Mouse (Mus musculus) thymus, postnatal 4 days (tissue): ENCODE measurements around the gene Epha4.

Experiments
- DNase-seq: peaks from one replicate; pipeline ENCODE4 v3.0.0; 2021

Epha4 gene

DNA sequence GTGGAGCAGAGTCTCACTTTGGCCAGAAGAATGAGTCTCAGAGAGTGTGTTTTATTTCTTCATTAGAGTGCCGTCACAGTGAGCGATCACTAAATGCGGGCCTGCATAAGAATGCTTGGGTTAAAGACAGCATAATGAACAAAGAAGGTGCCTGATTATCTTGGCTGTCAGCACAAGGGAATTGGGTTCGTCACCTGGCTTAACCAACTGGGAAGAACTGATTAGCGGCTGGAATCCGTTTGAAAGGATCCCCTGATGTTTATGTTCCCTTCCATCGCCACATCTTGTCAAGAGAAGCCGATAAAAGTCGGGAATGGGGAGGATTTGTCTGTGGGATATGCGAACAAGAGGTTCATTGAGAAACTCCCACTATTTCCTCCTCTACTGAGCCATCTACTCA lies 74.4 kb downstream of the Epha4 start:
- no peak for DNase-seq

DNA sequence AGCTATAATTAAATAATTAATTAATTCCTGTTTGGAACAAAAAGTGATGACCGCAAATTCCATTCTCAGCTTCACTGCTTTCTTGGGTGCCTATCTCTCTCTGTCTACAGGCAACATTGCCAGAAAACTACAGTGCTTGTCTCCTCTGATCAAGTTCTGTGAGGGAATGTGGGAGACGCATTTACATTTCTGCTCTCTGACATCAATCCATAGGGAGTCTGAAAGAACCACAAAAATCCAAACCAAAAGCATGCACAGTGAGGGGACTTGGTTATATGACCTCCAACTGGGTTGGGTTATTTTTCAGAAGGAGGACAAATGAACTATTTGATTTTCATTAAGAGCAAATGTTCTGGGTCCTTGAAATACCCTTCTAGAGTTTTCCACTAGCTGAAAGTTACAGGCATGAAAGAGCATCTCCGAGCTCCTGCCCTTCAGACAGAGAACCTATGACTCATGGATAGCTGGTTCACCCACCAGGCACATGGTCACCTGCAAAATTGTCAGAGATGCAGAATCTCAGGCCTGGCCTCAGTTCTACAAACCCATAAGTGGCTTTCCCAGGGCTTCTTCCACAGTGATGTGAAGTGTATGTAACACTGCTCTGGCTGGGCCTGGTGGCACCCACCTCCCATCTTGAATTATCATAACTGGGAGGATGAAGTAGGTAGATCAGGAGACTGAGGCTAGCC lies 75.4 kb downstream of the Epha4 start:
- DNase-seq = no peak

DNA sequence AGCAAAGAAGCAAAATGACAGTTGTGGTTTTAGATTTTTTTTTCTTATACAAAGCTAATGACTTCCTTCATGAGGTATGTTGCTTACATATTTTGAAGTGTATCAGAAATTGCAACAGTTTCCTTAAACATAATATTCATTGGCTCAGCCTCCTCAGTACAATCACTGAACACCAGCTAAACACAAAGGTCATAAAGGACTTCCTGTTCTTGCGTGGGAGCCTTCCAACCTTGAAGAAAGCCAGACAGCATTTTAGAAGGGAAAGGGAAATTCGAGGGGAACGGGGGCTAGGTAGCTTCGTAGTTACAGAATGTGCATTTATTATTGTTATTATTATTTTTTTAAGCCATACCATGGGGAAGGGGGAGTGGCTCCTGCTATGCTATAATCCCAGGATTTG lies 76.2 kb downstream of the Epha4 start:
- DNase-seq = no peak

DNA sequence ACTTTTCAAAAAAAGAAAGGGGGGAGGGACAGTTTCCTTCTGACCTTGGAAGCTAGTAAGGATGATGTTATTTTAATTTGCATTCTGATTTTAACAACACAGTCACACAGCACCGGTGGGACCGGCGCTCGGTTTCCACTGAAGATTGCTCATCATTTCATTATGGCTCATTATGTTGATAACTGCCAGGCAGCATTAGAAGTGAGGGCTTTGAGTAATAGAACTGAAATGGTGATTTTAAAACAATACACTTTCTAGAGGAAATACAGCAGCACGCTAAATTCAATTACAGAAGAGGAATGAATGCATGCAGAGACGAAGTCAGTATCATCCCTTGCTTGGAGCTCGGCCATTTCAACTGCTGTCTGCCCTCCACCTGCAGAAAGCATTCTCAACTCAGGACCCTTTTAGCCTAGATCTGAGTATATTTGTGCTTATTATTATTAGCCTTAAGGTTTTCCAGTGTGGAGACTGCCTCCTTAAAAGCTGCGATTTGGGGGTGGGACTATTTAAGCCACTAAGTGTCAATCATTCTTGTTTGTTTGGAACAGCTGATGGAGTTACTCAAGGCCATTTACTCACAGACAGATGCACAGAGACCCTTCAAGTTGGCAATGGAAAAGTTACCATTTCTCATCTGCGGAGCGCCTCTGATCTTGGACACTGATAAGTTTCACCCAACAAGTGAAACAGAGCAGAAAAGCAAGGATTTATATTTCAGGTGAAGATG lies 76.8 kb downstream of the Epha4 start:
- DNase-seq = no peak

DNA sequence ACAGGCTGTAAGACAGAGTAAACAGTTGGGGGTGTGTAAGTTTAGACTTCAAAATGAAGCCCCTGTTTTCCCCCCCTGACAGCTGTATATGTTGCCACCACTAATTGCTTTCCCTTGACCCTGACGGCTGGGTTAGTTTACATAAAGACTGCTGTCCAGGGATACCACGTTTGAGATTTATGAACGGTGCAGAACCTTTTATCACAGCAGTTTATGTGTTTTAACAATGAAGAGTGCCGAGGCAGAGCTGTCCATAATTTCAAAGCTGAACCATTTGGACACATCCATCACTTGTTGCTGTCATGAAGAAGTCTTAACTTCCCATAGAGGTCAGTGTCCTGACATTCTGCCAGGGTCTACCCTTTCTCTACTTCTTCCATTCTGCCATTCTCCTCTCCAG lies 79.8 kb downstream of the Epha4 start:
- DNase-seq = no peak

DNA sequence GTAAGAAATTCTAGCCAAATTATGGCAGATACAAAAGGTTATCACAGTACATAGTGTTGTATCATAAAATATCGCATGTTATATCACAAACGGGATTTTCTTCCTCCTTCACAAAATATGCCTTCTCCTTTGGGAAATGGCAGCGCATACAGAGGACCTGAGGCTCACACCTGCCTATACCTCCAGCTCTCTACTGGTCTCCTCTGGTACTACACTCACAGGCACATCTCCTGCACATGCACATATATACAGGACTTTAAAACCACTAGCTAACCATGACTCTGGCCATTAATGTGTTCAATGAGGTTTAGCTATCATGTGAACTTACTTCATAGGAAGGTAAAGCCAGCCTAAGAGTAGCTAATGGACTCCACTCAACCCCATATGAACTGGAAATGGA lies 81.7 kb downstream of the Epha4 start:
- DNase-seq = no peak

DNA sequence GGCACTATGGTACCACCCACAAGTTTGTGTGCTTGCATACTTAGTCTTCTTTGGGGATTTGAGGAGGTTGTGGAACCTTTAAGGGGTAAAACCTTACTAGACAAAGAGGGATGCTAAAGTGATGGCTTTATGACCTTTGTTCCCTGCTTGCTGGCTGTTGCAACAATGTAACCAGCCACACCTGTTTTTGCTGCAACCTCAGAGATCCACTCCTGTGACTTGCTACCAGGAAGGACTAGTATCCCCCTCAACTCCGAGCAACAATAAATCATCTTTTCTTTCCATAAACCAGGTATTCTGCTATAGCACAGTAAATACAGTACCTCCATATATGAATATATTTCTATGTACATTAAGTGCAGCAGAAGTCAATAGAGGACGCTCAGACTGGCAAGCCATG lies 82.4 kb downstream of the Epha4 start:
- no peak for DNase-seq

DNA sequence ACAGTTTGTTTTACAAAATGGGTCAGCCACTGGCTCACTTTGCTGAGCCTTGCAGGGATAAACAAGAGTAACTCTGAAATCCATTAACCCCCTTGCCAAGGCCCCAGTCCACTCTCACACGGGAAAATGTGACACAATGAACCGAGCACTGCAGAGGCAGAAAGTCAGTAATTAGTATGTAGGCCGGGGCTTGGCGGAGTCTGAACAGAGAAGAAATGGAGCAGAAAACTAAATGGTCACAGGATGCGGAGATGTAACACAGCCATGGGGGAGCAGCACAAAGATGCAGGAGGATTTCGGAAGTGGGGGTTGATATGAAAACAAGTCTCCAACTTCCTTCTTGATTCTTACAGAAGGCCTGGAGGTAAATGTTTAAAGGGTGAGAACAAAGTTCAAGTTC lies 85.7 kb downstream of the Epha4 start:
- DNase-seq = no peak

DNA sequence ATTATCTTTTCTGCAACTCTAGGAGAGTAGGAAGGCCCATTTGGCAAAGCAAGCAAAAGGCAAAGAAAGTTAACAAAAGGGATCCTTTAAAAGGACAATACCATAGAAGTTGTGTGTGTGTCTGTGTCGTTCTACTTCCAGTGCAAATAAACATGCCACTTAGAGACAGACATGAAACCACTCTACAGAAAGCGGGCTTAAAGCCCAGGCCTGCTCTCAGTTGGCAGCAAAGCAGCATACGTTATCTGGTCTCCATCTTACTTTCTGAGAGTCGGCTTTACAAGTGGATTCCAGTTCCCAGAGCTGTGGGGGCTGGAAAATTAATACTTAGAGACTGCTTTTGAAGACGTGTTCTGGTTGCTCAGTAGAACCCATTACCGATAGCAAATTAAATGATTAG lies 87.9 kb downstream of the Epha4 start:
- DNase-seq = no peak

DNA sequence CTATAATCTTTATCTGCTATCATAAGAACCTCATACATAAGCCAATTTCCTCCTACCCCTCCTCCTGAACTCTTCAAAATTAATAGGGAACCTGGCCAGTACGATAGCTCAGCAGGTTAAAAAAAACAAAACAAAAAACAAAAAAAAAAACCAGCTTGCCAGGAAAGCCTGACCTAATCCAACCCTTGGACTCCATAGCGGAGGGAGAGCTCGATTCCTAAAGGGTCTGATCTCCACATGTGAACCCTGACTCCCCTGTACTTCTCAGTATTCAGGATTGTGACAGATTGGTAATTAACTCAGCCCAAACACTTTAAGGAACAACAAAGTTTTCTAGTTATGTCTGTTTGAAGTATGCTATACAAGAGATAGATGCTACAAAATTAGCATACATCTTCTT lies 89.7 kb downstream of the Epha4 start:
- no peak for DNase-seq

DNA sequence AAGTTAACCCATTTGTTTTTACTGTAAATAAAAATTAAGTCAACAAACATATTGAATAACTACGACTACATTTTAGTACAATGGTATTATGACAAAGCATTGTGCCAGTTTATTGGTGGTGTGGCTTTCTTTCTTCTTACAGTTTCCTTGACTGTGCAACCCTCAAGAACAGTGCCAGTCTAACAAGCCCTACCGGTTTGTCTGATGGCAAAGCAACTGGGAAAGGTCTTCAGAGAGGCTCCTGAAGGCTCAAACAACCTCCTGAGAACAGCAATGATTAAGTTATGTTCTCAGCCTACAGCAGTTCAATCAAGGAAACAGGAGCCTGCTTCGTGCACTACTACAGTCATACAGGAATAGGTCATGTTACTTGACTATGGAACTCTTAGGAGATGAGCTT lies 93.8 kb downstream of the Epha4 start:
- no peak for DNase-seq

DNA sequence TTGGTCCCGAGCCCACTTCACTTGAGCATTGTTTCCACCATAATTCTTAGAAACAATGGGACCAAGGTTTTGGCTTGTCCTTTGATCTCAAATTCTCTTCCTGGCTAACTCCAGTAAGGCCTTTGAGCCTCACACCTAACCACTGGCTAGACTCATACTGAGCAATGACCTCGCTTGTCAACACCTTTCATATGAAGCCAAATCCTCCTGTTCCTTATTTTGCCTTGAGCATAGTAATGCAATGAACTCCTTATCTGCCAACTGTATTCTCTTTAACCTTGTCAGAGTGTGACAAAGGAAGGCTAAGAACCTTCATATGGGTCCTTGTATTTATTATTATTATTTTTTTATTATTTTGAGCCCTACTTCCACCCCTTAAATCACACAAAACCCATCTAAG lies 94.5 kb downstream of the Epha4 start:
- no peak for DNase-seq

DNA sequence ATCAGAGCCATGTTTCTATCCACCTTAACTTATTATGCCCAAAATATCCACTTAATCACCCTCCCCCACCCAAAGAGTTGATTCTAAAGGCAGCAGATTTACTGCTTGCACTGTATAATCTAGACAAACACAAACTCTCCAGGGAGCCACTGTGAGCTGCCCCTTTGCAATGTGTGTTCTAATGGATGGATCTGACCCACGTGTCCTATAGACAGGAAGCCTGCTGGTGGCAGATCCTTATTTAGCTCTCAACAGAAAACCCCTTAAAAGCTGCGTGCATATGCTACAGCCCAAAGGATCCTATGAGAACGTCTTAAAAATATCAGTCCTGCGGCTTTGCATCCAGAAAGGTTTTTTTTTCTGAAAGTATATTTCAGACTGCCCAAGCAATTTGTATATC lies 98.0 kb downstream of the Epha4 start:
- DNase-seq = no peak

DNA sequence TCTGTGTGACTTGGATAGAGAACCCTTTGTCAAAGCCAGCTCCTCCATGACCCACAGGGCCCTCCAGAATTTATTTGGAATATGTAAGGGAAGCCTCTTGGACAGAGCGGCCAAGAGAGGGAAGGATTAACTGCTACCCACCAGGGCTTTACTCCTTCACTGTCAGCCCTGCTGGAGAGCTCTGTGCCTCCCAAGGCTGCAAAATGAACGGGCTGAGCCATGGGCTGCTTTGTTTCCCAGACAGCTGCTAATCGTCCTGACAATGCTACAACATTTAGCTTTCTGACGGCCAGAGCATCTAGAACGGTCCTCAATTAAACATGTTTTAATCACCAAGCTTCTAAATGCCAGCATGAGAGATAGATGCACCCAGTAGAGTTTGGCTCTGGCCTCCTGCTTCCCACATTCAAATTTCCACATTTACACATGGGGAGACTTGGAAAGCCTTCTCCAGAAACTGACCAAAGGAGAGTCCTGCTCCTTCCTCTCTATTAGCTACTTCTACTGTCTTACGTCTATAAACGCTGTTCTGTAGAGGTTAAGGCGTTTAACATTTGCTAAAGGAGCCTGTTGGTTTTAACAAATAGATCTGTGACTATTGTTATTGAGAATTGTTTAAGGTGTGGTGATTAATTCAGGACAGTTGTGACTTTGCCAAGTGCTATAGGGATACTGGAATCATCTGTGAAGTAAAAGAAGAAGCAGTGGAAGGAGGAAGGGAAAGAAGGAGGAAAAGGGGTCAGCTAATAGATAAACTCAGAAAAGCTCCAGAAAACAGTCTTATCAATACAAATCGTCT lies 101.8 kb downstream of the Epha4 start:
- no peak for DNase-seq

DNA sequence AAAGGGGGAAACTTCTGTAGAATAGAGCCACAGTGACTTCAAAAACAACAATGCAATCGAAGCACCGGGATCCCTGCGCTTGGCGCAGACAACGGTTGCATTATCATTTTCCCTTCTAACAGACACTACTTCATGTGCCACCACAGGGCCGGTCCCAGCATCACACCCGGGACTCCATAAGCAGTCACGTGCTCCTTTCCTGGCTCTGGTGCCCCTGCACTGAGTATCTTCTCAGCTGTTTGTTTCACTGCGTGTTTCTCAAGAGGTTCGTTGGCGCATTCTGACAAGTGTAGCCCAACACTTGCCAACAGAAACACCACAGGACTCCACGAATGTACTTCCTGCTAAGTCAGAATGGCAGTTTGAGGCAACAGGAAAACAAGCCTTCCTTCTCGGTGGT lies 102.6 kb downstream of the Epha4 start:
- DNase-seq = no peak

DNA sequence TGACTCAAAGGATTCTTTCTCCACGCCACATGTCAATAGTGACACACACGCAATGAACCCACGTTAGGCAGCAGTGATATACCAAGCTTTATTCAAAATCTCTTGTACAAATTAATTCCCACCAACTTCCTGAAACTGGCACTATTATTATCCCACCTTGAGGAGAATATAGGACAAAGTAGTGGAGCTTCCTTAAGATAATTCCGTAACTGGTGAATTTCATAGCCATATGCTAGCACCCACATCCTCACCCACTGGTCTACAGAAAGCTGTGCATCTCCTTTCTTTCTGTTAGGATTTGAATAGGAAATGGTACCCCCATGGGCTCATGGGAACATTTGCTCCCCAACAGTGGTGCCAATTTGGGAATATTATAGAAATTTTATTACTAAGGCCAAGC lies 103.7 kb downstream of the Epha4 start:
- DNase-seq = no peak

DNA sequence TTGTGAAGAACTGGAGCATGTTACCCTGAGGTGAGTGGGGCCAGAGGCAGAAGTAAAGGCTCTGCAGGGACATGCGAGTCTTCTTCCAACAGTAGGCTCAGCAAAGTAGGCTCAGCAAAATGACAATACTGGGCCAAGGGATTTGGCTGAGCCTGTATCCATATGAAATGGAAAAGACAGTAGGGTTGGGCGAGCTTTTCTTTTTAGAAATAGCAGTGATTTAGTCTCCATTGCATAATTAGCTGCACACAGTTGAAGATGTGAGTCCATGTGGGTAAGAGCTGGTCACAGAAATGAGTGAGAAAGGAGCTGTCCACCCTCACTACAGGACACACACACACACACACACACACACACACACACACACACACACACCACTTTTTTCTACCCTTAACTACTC lies 104.2 kb downstream of the Epha4 start:
- no peak for DNase-seq

DNA sequence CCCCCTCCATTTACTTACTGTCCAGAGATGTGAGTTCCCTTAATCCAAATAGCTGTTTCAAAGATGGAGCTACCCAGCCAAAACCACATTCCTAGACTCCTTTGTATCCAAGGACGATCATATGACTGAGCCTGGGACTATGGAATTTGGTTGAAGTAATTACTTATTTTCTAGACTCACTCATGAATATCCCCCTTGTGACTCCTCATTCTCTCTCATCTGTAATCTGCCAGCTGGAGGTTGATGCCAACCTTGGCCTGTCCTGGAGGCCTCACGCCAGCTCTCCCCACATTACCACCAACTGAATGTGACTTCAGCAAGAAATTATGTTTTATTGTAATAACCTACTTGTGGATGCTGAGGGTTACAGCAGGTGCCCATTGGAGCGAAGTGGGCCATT lies 104.7 kb downstream of the Epha4 start:
- no peak for DNase-seq

DNA sequence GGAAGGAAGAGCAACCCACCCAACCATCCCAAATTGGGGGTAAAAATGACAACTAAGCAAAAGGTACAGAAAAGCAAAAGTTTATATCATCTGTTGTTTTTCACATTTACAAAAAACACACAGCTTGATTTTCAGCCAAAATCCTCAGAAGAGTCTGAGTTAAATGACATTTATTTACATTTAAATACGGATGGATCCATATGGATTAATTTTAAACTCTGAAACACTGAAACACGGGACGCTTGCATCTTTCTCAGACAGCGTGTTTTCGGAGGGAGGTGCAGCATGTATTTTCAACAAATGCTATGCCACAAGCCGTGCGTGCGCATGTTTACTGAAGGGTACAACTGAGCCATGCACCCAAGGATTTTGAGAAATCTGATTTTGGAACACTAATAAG lies 105.4 kb downstream of the Epha4 start:
- DNase-seq = no peak

DNA sequence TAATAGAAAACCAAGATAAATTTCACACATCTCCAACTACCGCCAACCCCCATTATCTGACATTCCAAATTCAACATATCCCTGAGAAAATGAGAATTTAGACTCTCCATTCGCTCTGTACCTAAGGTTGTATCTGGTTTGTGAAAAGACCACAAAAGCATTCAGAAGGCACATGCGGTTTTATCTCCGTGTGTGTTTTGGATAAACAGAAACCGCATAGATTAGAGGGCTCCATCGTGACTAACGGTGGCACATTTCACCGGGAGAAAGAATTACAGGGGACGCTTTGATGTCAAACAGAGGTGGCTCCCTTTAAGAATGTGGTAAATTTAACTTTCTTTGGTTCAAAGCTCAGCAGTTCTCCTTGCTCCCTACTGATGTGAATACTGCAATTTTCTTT lies 107.5 kb downstream of the Epha4 start:
- DNase-seq = no peak

DNA sequence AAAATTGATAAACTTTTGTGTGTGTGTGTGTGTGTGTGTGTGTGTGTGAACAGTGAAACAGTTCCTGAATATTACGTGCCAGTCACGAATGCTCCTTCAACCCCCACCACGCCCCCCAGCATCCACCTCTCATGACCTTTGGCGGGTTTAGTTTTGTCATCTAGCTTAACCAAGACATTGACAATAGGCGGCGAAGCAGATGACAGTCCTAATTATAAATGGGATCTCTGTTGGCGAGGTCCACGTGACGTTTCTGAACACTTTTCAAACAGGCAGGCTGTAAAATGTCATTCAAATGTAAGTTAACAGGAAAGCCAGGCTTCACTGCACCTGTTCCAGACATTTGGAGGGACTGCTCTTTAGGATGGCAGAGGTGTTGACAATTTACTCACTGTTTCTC lies 108.3 kb downstream of the Epha4 start:
- DNase-seq = no peak

DNA sequence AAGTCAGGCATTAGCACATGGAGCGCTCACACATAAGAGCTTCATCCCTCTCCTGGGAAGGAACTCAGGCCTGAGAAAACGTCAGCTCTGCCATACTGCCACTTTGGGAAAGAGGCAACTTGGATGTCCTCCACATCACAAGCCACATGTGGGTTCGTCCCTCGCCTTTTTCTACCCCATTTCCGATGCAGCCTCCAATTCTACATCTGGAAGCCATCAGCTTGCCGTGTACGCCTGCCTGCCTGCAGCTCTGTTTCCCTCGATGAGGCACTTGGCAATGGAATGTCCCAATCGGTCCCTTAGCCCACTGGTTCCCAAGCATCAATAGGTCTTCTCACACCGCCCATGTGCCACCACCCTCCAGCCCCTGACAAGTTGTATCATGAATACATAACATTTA lies 110.4 kb downstream of the Epha4 start:
- no peak for DNase-seq

DNA sequence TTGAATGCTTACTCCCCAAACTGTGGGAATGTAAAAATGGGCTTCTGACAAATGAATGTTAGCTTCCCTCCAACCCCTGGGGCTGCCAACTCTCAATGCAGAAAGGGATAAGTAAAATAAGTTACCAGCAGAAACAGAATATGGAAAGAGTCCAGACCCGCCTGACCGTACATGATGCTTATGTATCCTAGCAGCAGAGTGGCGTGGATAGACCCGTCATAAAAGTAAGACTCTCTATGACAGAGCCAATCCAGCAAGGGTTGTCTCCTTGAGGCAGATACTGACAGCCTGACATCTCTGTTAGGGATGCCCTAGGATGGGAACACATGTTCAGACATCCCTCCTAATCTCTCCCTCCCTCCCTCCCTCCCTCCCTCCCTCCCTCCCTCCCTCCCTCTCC lies 111.9 kb downstream of the Epha4 start:
- no peak for DNase-seq

DNA sequence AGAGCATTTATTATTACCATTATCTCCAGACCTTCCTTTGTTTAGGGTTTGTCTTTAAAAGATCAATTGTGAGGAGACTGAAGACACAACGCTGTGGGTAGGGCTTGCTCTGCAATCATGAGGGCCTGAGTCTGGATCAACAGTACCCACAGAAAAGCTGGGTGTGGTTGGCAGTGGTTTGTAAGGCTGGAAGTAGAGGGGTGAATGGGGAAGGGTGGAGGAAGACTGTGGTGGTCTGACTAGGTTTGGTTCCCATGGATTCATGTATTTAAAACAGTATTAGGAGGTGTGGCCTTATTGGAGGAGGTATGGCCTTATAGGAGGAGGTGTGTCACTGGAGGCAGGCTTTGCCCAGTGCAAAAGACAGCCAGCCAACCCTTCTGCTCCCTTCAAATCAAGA lies 113.4 kb downstream of the Epha4 start:
- no peak for DNase-seq
